In the genomic region with DNA sequence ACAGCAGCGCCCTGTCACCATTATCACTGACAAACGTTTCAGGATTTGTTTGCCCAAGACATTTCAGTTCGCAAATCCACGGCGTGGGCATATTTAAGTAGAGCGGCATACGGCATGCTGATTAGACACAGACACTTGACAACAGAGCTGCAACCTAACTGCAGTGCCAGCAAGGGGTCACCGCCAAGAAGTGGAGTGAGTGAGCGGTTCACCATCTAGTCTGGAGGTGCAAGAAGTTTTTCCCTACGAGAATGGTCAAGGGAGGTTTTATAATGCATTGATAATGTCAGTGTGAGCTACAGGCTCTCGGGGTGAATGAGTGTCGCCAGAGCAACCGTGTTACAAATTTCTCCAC, we compare ENCODE assay signal across 16 mouse cellular contexts. TPM values are rescaled to one million over a fixed set of nuclear protein-coding genes. Genes with fewer than 3 reads are reported as not detected.
DNase-seq lines count a peak whose midpoint lies in the region; ATAC-seq lines count a peak whose summit lies in the region.
"Had no signal": no experiment of that assay in that cellular context is flagged by ENCODE, and none has a peak within 500 bp of the region (broad histone marks: within the 10 kb centered on the region; RNA-seq: fewer than 3 reads in every experiment).

No protein-coding gene starts in this region.

- H3K9ac ChIP-seq in heart, embryonic 11.5 days (ENCODE audit: low read depth, low read length): no peak overlapping the region
- H3K9ac ChIP-seq in midbrain, embryonic 14.5 days (replicated peaks; ENCODE audit: low read length): 0 out of 2 replicates have a peak overlapping the region, but pooled peaks have one; percentile 12
- no peak overlapping the region for H3K9ac ChIP-seq in midbrain, embryonic 11.5 days (ENCODE audit: low read length)
- no peak overlapping the region for H3K9ac ChIP-seq in heart, embryonic 14.5 days (ENCODE audit: low read length)
- H3K9ac ChIP-seq: embryonic facial prominence, embryonic 15.5 days; forebrain, postnatal 0 days; limb, embryonic 13.5 days; liver, embryonic 14.5 days; lung, embryonic 15.5 days; stomach, embryonic 15.5 days had no signal

- H3K9me3 ChIP-seq in heart, embryonic 11.5 days (replicated peaks; ENCODE audit: control insufficient read depth, low read length): no peaks in the 10 kb centered on the region
- no peaks in the 10 kb centered on the region for H3K9me3 ChIP-seq in midbrain, embryonic 14.5 days (ENCODE audit: control insufficient read depth, low read length)
- H3K9me3 ChIP-seq in midbrain, embryonic 11.5 days (ENCODE audit: control insufficient read depth, low read length): no peaks in the 10 kb centered on the region
- H3K9me3 ChIP-seq in heart, embryonic 14.5 days (ENCODE audit: control insufficient read depth, low read length): no peaks in the 10 kb centered on the region
- H3K9me3 ChIP-seq: embryonic facial prominence, embryonic 15.5 days; limb, embryonic 13.5 days; lung, embryonic 15.5 days; stomach, embryonic 15.5 days had no signal

- no peaks in the 10 kb centered on the region for H3K36me3 ChIP-seq in heart, embryonic 11.5 days (ENCODE audit: control insufficient read depth, insufficient read depth, low read length)
- no peaks in the 10 kb centered on the region for H3K36me3 ChIP-seq in midbrain, embryonic 14.5 days (ENCODE audit: control insufficient read depth, insufficient read depth, low read length)
- H3K36me3 ChIP-seq in midbrain, embryonic 11.5 days (ENCODE audit: control insufficient read depth, insufficient read depth, low read length): no peaks in the 10 kb centered on the region
- H3K36me3 ChIP-seq in heart, embryonic 14.5 days (ENCODE audit: control insufficient read depth, insufficient read depth, low read length): no peaks in the 10 kb centered on the region
- H3K36me3 ChIP-seq: embryonic facial prominence, embryonic 15.5 days; limb, embryonic 13.5 days; lung, embryonic 15.5 days; stomach, embryonic 15.5 days had no signal

- 34% methylated on average over 13 of the region's 13 CpGs for WGBS in heart, embryonic 11.5 days (ENCODE audit: insufficient replicate concordance)
- 35% methylated on average over 13 of the region's 13 CpGs for WGBS in midbrain, embryonic 14.5 days
- 60% methylated on average over 13 of the region's 13 CpGs for WGBS in midbrain, embryonic 11.5 days
- WGBS in heart, embryonic 14.5 days: 25% methylated on average over 13 of the region's 13 CpGs

- intact Hi-C loops in heart, postnatal 14 days (cut with DNase I): no loop called here
- intact Hi-C loops in heart, postnatal 10 days (cut with DNase I): no loop called here

- peak overlapping the region; percentile 53 for H3K4me2 ChIP-seq in heart, embryonic 11.5 days
- no peak overlapping the region for H3K4me2 ChIP-seq in midbrain, embryonic 14.5 days (ENCODE audit: low read length)
- no peak overlapping the region for H3K4me2 ChIP-seq in midbrain, embryonic 11.5 days
- peak overlapping the region; percentile 56 for H3K4me2 ChIP-seq in heart, embryonic 14.5 days (ENCODE audit: low read length)
- H3K4me2 ChIP-seq: embryonic facial prominence, embryonic 15.5 days; limb, embryonic 13.5 days; lung, embryonic 15.5 days; stomach, embryonic 15.5 days had no signal

- ATAC-seq in heart, embryonic 11.5 days (replicated peaks; ENCODE audit: insufficient number of reproducible peaks, low FRiP score, low TSS enrichment): no peak
- ATAC-seq in midbrain, embryonic 14.5 days (ENCODE audit: low FRiP score, low TSS enrichment): no peak
- ATAC-seq in midbrain, embryonic 11.5 days (ENCODE audit: low FRiP score): no peak
- ATAC-seq in heart, embryonic 14.5 days (ENCODE audit: insufficient number of reproducible peaks, insufficient read depth, low FRiP score, low read depth): no peak
- ATAC-seq: forebrain, postnatal 0 days had no signal

- H3K27ac ChIP-seq in heart, embryonic 11.5 days (ENCODE audit: low read depth, low read length): no peak overlapping the region
- H3K27ac ChIP-seq in midbrain, embryonic 14.5 days (replicated peaks; ENCODE audit: low read depth, low read length): no peak overlapping the region
- no peak overlapping the region for H3K27ac ChIP-seq in midbrain, embryonic 11.5 days (ENCODE audit: low read depth, low read length)
- no peak overlapping the region for H3K27ac ChIP-seq in heart, embryonic 14.5 days (replicated peaks in 1 of 2; ENCODE audit: control insufficient read depth in 1 of 2, insufficient read depth in 1 of 2, low read depth in 2 of 2, low read length in 2 of 2)
- H3K27ac ChIP-seq: embryonic facial prominence, embryonic 15.5 days; limb, embryonic 13.5 days; liver, embryonic 14.5 days; lung, embryonic 15.5 days; stomach, embryonic 15.5 days had no signal

- H3K4me3 ChIP-seq in heart, embryonic 11.5 days (ENCODE audit: low read depth, low read length): 0 out of 2 replicates have a peak overlapping the region, but pooled peaks have one; percentile 6
- no peak overlapping the region for H3K4me3 ChIP-seq in midbrain, embryonic 14.5 days (replicated peaks; ENCODE audit: low read depth, low read length)
- H3K4me3 ChIP-seq in midbrain, embryonic 11.5 days (ENCODE audit: low read depth, low read length): no peak overlapping the region
- H3K4me3 ChIP-seq in heart, embryonic 14.5 days (ENCODE audit: control insufficient read depth in 1 of 2, insufficient read depth in 1 of 2, low read depth in 1 of 2, low read length in 2 of 2): peak overlapping the region in 1 of 2 experiments; percentile 9; a peak in 1 of 4 replicates
- H3K4me3 ChIP-seq: embryonic facial prominence, embryonic 15.5 days; limb, embryonic 13.5 days; lung, embryonic 15.5 days; stomach, embryonic 15.5 days had no signal

- no peak for DNase-seq in heart, postnatal 14 days
- no peak for DNase-seq in midbrain, embryonic 14.5 days
- no peak for DNase-seq in midbrain, embryonic 11.5 days (ENCODE audit: low spot score, missing footprints)
- DNase-seq in heart, postnatal 10 days: peak; percentile 32 to 39
- DNase-seq in liver: no peak
- DNase-seq: forebrain, postnatal 0 days; lung, postnatal 4 days; right cerebral cortex, postnatal 25 days had no signal

- H3K27me3 ChIP-seq in heart, embryonic 11.5 days (ENCODE audit: control insufficient read depth, insufficient read depth, low read length): no peaks in the 10 kb centered on the region
- no peaks in the 10 kb centered on the region for H3K27me3 ChIP-seq in midbrain, embryonic 14.5 days (ENCODE audit: control insufficient read depth, insufficient read depth, low read length)
- no peaks in the 10 kb centered on the region for H3K27me3 ChIP-seq in midbrain, embryonic 11.5 days (ENCODE audit: control insufficient read depth, insufficient read depth, low read length)
- H3K27me3 ChIP-seq in heart, embryonic 14.5 days (ENCODE audit: control insufficient read depth, insufficient read depth, low read length): no peaks in the 10 kb centered on the region
- H3K27me3 ChIP-seq: embryonic facial prominence, embryonic 15.5 days; limb, embryonic 13.5 days; lung, embryonic 15.5 days; stomach, embryonic 15.5 days had no signal

- H3K4me1 ChIP-seq in heart, embryonic 11.5 days (ENCODE audit: control insufficient read depth, insufficient read depth, low read length): peaks cover 12% of the 10 kb centered on the region; the same call in 1 of the 2 replicates
- H3K4me1 ChIP-seq in midbrain, embryonic 14.5 days (ENCODE audit: control insufficient read depth, insufficient read depth, low read length): peaks cover 26% of the 10 kb centered on the region
- peaks cover 10% of the 10 kb centered on the region for H3K4me1 ChIP-seq in midbrain, embryonic 11.5 days (ENCODE audit: control insufficient read depth, insufficient read depth, low read length)
- peaks cover 14% of the 10 kb centered on the region in 2 experiments for H3K4me1 ChIP-seq in heart, embryonic 14.5 days (ENCODE audit: control insufficient read depth in 2 of 2, insufficient read depth in 2 of 2, low read length in 2 of 2)
- H3K4me1 ChIP-seq: limb, embryonic 13.5 days had no signal

RNA-seq across cellular contexts. Expression of a gene that starts 20.7 kb away (rescaled TPM):
- polyA plus RNA-seq in heart, embryonic 11.5 days (2014; fragmentation: Nextera tagmentation; extraction: Ambion mirVana): 0.94 and 1.7 TPM in 2 replicates
- 10 to 100 TPM; 13.8 to 14.8 TPM for total RNA-seq in heart, postnatal 14 days (2021)
- 10.0 and 10.5 TPM in 2 replicates for polyA plus RNA-seq in midbrain, embryonic 14.5 days (2014; fragmentation: Nextera tagmentation; extraction: Ambion mirVana)
- polyA plus RNA-seq in midbrain, embryonic 11.5 days (2014; fragmentation: Nextera tagmentation; extraction: Ambion mirVana): 1.5 and 1.7 TPM in 2 replicates
- polyA plus RNA-seq in heart, embryonic 14.5 days (2014; fragmentation: Nextera tagmentation; extraction: Ambion mirVana): 1.9 and 2.0 TPM in 2 replicates
- 10 to 100 TPM; 11.3 to 12.1 TPM for total RNA-seq in heart, postnatal 10 days (2021)
- total RNA-seq: neutrophil, adult 5-6 weeks had no signal
- polyA plus RNA-seq: liver, embryonic 14.5 days had no signal

Comparison
In these comparisons a context has a peak if more than half of its experiments do, and no peak if none do; other contexts are left out.
1. DNase-seq: peak in heart, postnatal 10 days (2 of 2); none in heart, postnatal 14 days (0 of 2), midbrain, embryonic 14.5 days (single experiment), midbrain, embryonic 11.5 days (single experiment) and liver (single experiment).
2. H3K4me2 ChIP-seq: peak in heart, embryonic 11.5 days (single experiment) and heart, embryonic 14.5 days (single experiment); none in midbrain, embryonic 14.5 days (single experiment) and midbrain, embryonic 11.5 days (single experiment).